Mouse (Mus musculus): ENCODE results near the gene Cnr2. TPM values are rescaled to one million over a fixed set of nuclear protein-coding genes. Genes with fewer than 3 reads are reported as not detected.

Gene Cnr2
- polyA plus RNA-seq, 1 experiment from 2014 or later, result 0.71 TPM

DNA sequence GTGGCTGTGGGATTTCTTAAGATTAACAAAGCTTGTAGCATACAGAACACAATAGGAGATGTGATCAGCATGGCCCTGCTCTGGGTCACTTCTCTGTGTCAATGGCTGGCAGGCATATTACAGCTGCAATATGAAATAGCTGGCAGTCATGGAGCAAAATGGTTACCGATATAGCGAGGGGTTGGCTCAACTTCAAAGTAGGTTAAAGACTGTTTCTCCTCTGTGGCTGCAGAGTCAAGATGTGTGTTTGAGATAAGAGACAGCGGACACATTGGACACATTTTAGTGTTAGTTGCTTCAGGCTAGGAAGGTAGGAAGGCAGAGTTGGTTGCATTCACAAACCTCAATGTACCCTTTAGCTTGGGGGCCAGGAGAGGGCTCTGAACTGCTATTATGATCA is 11.4 kb downstream of the Cnr2 start:
- H3K27ac ChIP-seq (ENCODE audit: low read depth), result no peak overlapping the region
- ATAC-seq (ENCODE audit: insufficient read depth) (no peak), DNase-seq (no peak)
- H3K36me3 ChIP-seq (ENCODE audit: insufficient read depth), result no peaks in the 10 kb centered on the region
- no peak for TF ChIP-seq CTCF (IDR thresholded peaks at IDR 0.05; ENCODE audit: low read depth)
- H3K4me3 ChIP-seq (ENCODE audit: low read depth, low read length), result no peak overlapping the region
- H3K9me3 ChIP-seq (ENCODE audit: low read depth, low read length), result no peaks in the 10 kb centered on the region
- no peak overlapping the region for H3K4me2 ChIP-seq
- 61% methylated on average over 3 of the region's 3 CpGs for WGBS
- H3K4me1 ChIP-seq (ENCODE audit: insufficient read depth), result no peaks in the 10 kb centered on the region; the same call in 1 of the 2 replicates
- no peaks in the 10 kb centered on the region for H3K27me3 ChIP-seq (ENCODE audit: insufficient read depth, low read length)
- no peak overlapping the region for H3K9ac ChIP-seq

DNA sequence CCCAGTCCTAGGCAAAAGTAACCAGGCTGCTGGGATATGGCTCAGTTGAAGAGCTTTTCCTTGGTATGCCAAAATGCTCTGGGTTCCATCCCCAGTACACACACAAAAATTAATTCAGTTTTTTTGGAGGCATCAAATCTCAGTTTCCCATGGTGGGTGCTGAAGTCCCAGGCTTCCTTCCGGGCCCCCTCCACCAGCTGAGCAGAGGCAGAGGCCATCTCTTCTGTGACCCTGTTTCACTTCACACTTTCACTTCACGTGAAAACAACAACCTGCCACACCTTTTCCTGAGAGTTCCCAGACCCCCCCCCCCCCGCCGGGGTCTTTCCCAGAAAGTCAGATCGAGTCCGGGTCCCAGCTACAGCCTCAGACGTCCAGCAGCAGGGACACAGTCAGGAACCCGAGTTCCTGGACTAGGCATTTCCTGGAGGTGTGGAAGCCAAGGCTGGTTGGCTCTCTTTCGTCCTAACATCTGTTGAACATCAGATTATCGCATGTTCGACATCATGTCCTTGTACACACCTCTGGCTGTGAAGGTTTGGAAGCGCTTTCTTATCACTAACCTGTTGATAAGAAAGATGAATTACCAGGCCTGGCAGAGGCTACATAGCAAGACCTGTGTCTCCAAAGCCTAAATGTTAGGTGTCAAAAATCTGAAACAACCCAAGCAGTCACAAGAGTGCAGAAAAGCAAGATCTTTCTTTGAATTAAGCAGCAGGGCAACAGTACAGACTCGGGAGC is 14.3 kb downstream of the Cnr2 start:
- no peak for ATAC-seq (ENCODE audit: insufficient read depth)

DNA sequence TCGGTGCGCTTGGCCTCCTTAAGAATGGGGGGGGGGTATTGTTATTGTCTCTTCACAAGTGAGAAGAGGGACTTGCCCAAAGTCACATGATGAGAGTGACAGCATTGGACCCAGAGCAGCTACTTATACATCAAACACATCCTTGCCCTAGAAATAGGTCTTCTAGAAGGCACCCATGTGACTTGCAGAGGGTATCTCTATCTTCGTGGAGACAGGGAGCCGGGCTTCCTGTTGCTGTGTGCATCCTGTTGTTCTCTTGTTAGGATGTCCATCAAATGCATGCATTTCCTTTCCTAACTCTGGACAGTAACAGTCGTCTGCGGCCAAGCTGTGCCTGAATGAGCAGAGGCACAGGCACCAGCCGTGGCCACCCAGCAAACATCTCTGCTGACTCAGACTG is 16.3 kb downstream of the Cnr2 start:
- WGBS, result 58% methylated on average over 7 of the region's 7 CpGs
- Histone ChIP-seq H3K4me3 (ENCODE audit: low read depth, low read length) (no peak overlapping the region), H3K9ac (no peak overlapping the region), H3K27me3 (ENCODE audit: insufficient read depth, low read length) (no peaks in the 10 kb centered on the region), H3K4me1 (ENCODE audit: insufficient read depth) (no peaks in the 10 kb centered on the region; the same call in 1 of the 2 replicates), H3K27ac (ENCODE audit: low read depth) (no peak overlapping the region; the same call in 1 of the 2 replicates), H3K36me3 (ENCODE audit: insufficient read depth) (no peaks in the 10 kb centered on the region), H3K9me3 (ENCODE audit: low read depth, low read length) (no peaks in the 10 kb centered on the region), H3K4me2 (no peak overlapping the region)
- TF ChIP-seq CTCF (IDR thresholded peaks at IDR 0.05; ENCODE audit: low read depth), result no peak
- DNase-seq, result peak; percentile 31
- ATAC-seq (ENCODE audit: insufficient read depth), result no peak

More for the DNA sequence above, 14.3 kb downstream of the Cnr2 start:
- 21% methylated on average over 13 of the region's 13 CpGs for WGBS
- TF ChIP-seq CTCF (IDR thresholded peaks at IDR 0.05; ENCODE audit: low read depth), result no peak
- DNase-seq, result no peak
- H3K4me1 ChIP-seq (ENCODE audit: insufficient read depth), result no peaks in the 10 kb centered on the region; the same call in 1 of the 2 replicates
- no peak overlapping the region for H3K27ac ChIP-seq (ENCODE audit: low read depth)
- H3K36me3 ChIP-seq (ENCODE audit: insufficient read depth), result no peaks in the 10 kb centered on the region
- no peaks in the 10 kb centered on the region for H3K9me3 ChIP-seq (ENCODE audit: low read depth, low read length)
- no peak overlapping the region for H3K9ac ChIP-seq
- H3K27me3 ChIP-seq (ENCODE audit: insufficient read depth, low read length), result no peaks in the 10 kb centered on the region
- H3K4me3 ChIP-seq (ENCODE audit: low read depth, low read length), result no peak overlapping the region
- no peak overlapping the region for H3K4me2 ChIP-seq

DNA sequence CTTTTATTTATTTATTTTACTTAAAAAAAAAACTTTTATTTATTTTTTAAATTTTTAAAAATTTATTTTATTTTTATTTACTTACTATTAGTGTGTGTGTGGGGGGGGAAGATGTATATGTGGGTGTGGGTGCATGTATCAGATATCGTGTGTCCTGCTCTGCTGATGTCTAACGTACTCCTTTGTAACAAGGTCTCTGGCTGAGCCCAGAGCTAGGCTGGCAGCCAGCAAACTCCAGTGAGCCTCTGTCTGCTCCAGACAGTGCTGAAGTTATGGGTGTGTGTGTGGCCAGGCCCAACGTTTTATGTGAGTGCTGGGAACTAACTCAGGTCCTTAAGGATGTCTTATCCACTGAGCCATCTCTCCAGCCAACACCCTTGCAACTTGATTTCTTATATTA is 17.0 kb downstream of the Cnr2 start:
- WGBS, result 48% methylated on average over 3 of the region's 3 CpGs
- Histone ChIP-seq H3K9me3 (ENCODE audit: low read depth, low read length) (no peaks in the 10 kb centered on the region), H3K4me2 (no peak overlapping the region), H3K4me1 (ENCODE audit: insufficient read depth) (no peaks in the 10 kb centered on the region; the same call in 1 of the 2 replicates), H3K36me3 (ENCODE audit: insufficient read depth) (no peaks in the 10 kb centered on the region), H3K27ac (ENCODE audit: low read depth) (no peak overlapping the region), H3K4me3 (ENCODE audit: low read depth, low read length) (no peak overlapping the region), H3K9ac (no peak overlapping the region), H3K27me3 (ENCODE audit: insufficient read depth, low read length) (no peaks in the 10 kb centered on the region)
- DNase-seq, result no peak
- ATAC-seq (ENCODE audit: insufficient read depth), result no peak
- no peak for TF ChIP-seq CTCF (IDR thresholded peaks at IDR 0.05; ENCODE audit: low read depth)

DNA sequence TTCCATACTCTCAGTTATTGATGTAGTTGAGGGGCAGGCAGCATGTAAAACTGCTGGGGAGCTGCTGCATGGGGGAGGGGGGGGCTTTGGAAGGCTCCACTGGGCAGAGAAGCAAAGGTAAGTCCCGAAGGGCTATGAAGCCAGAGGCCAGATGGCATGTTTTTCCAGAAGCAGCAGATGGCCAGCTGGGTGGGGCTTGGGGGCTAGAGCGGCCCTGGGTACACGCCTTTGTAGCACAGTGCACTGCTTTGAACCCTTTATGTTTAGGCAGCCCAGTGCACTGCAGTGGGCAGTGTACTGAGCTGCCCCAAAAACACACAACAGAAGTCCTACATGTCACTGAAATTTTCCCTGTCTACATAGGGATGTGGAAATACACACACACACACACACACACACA is 17.6 kb downstream of the Cnr2 start:
- TF ChIP-seq CTCF (IDR thresholded peaks at IDR 0.05; ENCODE audit: low read depth), result no peak
- Histone ChIP-seq H3K9ac (no peak overlapping the region), H3K27me3 (ENCODE audit: insufficient read depth, low read length) (no peaks in the 10 kb centered on the region), H3K36me3 (ENCODE audit: insufficient read depth) (no peaks in the 10 kb centered on the region), H3K4me1 (ENCODE audit: insufficient read depth) (no peaks in the 10 kb centered on the region; the same call in 1 of the 2 replicates), H3K27ac (ENCODE audit: low read depth) (no peak overlapping the region), H3K9me3 (ENCODE audit: low read depth, low read length) (no peaks in the 10 kb centered on the region), H3K4me3 (ENCODE audit: low read depth, low read length) (no peak overlapping the region), H3K4me2 (no peak overlapping the region)
- no peak for DNase-seq
- ATAC-seq (ENCODE audit: insufficient read depth), result no peak
- WGBS, result 32% methylated on average over 3 of the region's 3 CpGs

DNA sequence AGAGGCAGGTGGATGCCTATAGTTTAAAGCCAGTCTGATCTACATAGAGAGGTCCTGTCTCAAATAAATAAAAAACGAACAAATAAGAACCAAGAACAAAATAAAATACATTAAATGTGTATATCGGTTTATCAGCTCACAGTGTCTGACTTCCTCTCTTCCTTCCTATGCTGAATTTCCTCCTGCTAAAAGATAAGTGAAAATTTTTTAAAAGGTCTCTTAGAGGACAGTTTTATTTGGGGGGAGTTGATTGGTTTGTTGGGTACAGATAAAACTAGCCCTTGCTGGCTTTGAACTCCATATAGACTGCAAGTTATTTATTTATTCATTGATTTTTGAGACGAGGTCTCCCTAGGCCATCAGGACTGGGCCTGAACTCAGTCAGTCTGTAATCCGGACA is 18.2 kb downstream of the Cnr2 start:
- ATAC-seq (ENCODE audit: insufficient read depth), result no peak
- no peak overlapping the region for H3K4me2 ChIP-seq
- H3K36me3 ChIP-seq (ENCODE audit: insufficient read depth), result no peaks in the 10 kb centered on the region
- no peaks in the 10 kb centered on the region; the same call in 1 of the 2 replicates for H3K4me1 ChIP-seq (ENCODE audit: insufficient read depth)
- 57% methylated on average over 4 of the region's 4 CpGs for WGBS
- no peak overlapping the region for H3K4me3 ChIP-seq (ENCODE audit: low read depth, low read length)
- no peak overlapping the region for H3K9ac ChIP-seq
- H3K27me3 ChIP-seq (ENCODE audit: insufficient read depth, low read length), result no peaks in the 10 kb centered on the region
- no peak overlapping the region for H3K27ac ChIP-seq (ENCODE audit: low read depth)
- TF ChIP-seq CTCF (IDR thresholded peaks at IDR 0.05; ENCODE audit: low read depth), result no peak
- DNase-seq, result no peak
- no peaks in the 10 kb centered on the region for H3K9me3 ChIP-seq (ENCODE audit: low read depth, low read length)

DNA sequence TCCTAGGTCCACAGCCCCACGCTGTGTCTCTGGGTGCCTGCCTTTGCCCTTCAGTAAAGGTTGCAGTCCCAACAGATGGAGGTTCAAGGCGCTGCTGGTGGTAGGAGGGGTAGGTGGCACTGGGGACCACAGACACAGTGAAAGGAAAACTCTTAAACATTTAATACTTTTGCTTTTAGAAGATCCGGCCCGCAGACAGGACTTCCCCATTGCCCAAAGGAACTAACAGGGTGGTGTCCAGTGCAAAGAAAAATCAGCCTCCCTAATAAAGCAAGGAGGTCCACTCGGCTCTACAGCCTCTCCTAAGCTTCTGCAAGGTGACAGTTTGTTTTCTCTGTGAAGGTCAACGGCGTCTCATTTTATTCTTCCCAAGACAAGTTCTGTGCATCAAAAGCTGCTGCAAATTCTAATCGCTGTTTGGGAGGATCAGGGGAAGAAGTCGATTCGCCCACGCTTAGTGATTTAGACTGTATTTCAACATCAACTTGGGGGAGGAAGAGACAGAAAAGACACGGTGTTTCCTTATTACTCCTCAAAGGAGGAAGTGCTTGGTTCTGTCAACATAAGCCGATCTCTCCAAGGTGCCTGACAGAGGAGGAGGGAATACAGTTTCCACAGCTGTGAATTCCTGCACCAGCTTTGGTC is 23.6 kb downstream of the Cnr2 start:
- WGBS, result 72% methylated on average over 13 of the region's 13 CpGs
- Histone ChIP-seq H3K27ac (ENCODE audit: low read depth) (no peak overlapping the region), H3K27me3 (ENCODE audit: insufficient read depth, low read length) (no peaks in the 10 kb centered on the region), H3K9ac (no peak overlapping the region), H3K36me3 (ENCODE audit: insufficient read depth) (no peaks in the 10 kb centered on the region), H3K9me3 (ENCODE audit: low read depth, low read length) (no peaks in the 10 kb centered on the region), H3K4me1 (ENCODE audit: insufficient read depth) (no peaks in the 10 kb centered on the region), H3K4me2 (no peak overlapping the region), H3K4me3 (ENCODE audit: low read depth, low read length) (no peak overlapping the region)
- no peak for TF ChIP-seq CTCF (IDR thresholded peaks at IDR 0.05; ENCODE audit: low read depth)
- ATAC-seq (ENCODE audit: insufficient read depth) (no peak), DNase-seq (peak; percentile 9)
